Mouse (Mus musculus) R1 (cell line): ENCODE measurements around the gene Renbp.
A peak's percentile ranks its signal among the peaks of the same experiment; 100 is the strongest.

Source experiments
- DNase-seq: peaks from one replicate; pipeline ENCODE4 v3.0.0-alpha.2; 2018; ENCODE audit warnings: low read depth, low spot score

Gene Renbp

GRCm38 (mm10) chrX:73930402-73931062 is at the start of gene Renbp:
Renbp (minus strand) TSS chrX:73930850.
- DNase-seq = peak; percentile 94

GRCm38 (mm10) chrX:73977783-73978182 is 47.1 kb upstream of the Renbp start:
- no peak for DNase-seq

- no peak for DNase-seq
These were observed 45.6 kb upstream of the Renbp start for GRCm38 (mm10) chrX:73976283-73976682.

- no peak for DNase-seq
These were observed 42.1 kb upstream of the Renbp start for GRCm38 (mm10) chrX:73972774-73973173.

- no peak for DNase-seq
These were observed 40.1 kb upstream of the Renbp start for GRCm38 (mm10) chrX:73970781-73971180.

- DNase-seq = peak; percentile 40
These were observed 39.1 kb upstream of the Renbp start for GRCm38 (mm10) chrX:73969729-73970128.

- DNase-seq = no peak
These were observed 38.5 kb upstream of the Renbp start for GRCm38 (mm10) chrX:73969167-73969566.

- DNase-seq = peak; percentile 93
These were observed 36.8 kb upstream of the Renbp start for GRCm38 (mm10) chrX:73967177-73968075.

- peak; percentile 85 for DNase-seq
These were observed 35.9 kb upstream of the Renbp start, which contains the start of gene Hcfc1 for GRCm38 (mm10) chrX:73966248-73967176. Hcfc1 (minus strand) TSS chrX:73966357.

- DNase-seq = peak; percentile 31
These were observed 34.7 kb upstream of the Renbp start for GRCm38 (mm10) chrX:73965307-73965706.

- DNase-seq = peak; percentile 28
These were observed 33.7 kb upstream of the Renbp start for GRCm38 (mm10) chrX:73964363-73964762.

- DNase-seq = no peak
These were observed 24.3 kb upstream of the Renbp start for GRCm38 (mm10) chrX:73954988-73955387.

GRCm38 (mm10) chrX:73952603-73953002 is 22.0 kb upstream of the Renbp start:
- no peak for DNase-seq

GRCm38 (mm10) chrX:73949341-73949740 is 18.7 kb upstream of the Renbp start:
- no peak for DNase-seq

- DNase-seq = peak; percentile 68
These were observed 18.0 kb upstream of the Renbp start for GRCm38 (mm10) chrX:73948647-73949046.

- no peak for DNase-seq
These were observed 16.2 kb upstream of the Renbp start for GRCm38 (mm10) chrX:73946896-73947295.

GRCm38 (mm10) chrX:73942294-73942693 is 11.6 kb upstream of the Renbp start:
- DNase-seq = no peak

GRCm38 (mm10) chrX:73941860-73942259 is 11.2 kb upstream of the Renbp start:
- no peak for DNase-seq

- peak; percentile 15 for DNase-seq
These were observed 1.2 kb upstream of the Renbp start for GRCm38 (mm10) chrX:73931871-73932270.

GRCm38 (mm10) chrX:73922550-73922882 is 8.1 kb downstream of the Renbp start:
- no peak for DNase-seq

GRCm38 (mm10) chrX:73921823-73922549 is 8.7 kb downstream of the Renbp start, which contains the start of the genes Arhgap4 and Naa10:
Arhgap4 (minus strand) TSS chrX:73921870.
Naa10 (minus strand) TSS chrX:73921944.
- DNase-seq = peak; percentile 95
